Mouse (Mus musculus) embryo, embryonic 11.5 days (tissue): ENCODE data around the gene Tead1.

Experiments
- DNase-seq: peaks from one replicate; pipeline ENCODE4 v3.0.0-alpha.2; 2012; ENCODE audit warnings: low read depth, low spot score

Tead1 gene

GRCm38 (mm10) chr7:112855419-112855818 lies 176.3 kb downstream of the Tead1 start:
- no peak for DNase-seq

- DNase-seq = no peak
Measured at GRCm38 (mm10) chr7:112856121-112856571, 177.0 kb downstream of the Tead1 start.

GRCm38 (mm10) chr7:112856583-112856982 lies 177.5 kb downstream of the Tead1 start:
- no peak for DNase-seq

- DNase-seq = no peak
Measured at GRCm38 (mm10) chr7:112859887-112860286, 180.8 kb downstream of the Tead1 start.

- no peak for DNase-seq
Measured at GRCm38 (mm10) chr7:112862086-112862485, 183.0 kb downstream of the Tead1 start.

- no peak for DNase-seq
Measured at GRCm38 (mm10) chr7:112864188-112864587, 185.1 kb downstream of the Tead1 start.

GRCm38 (mm10) chr7:112865739-112866138 lies 186.6 kb downstream of the Tead1 start:
- no peak for DNase-seq

GRCm38 (mm10) chr7:112868551-112869465 lies 189.7 kb downstream of the Tead1 start:
- DNase-seq = peak; percentile 58

GRCm38 (mm10) chr7:112871752-112872151 lies 192.6 kb downstream of the Tead1 start:
- DNase-seq = no peak

GRCm38 (mm10) chr7:112872435-112873196 lies 193.5 kb downstream of the Tead1 start:
- DNase-seq = no peak

- no peak for DNase-seq
Measured at GRCm38 (mm10) chr7:112876128-112876527, 197.0 kb downstream of the Tead1 start.

- peak; percentile 20 for DNase-seq
Measured at GRCm38 (mm10) chr7:112883791-112884274, 204.7 kb downstream of the Tead1 start.

GRCm38 (mm10) chr7:112885546-112885945 lies 206.4 kb downstream of the Tead1 start:
- DNase-seq = no peak

- no peak for DNase-seq
Measured at GRCm38 (mm10) chr7:112891883-112892282, 212.8 kb downstream of the Tead1 start.

GRCm38 (mm10) chr7:112892595-112892994 lies 213.5 kb downstream of the Tead1 start:
- no peak for DNase-seq

GRCm38 (mm10) chr7:112896363-112896762 lies 217.2 kb downstream of the Tead1 start:
- DNase-seq = no peak

GRCm38 (mm10) chr7:112901710-112902109 lies 222.6 kb downstream of the Tead1 start:
- no peak for DNase-seq

GRCm38 (mm10) chr7:112906848-112907247 lies 227.7 kb downstream of the Tead1 start:
- DNase-seq = no peak

GRCm38 (mm10) chr7:112907468-112907867 lies 228.3 kb downstream of the Tead1 start:
- DNase-seq = no peak

GRCm38 (mm10) chr7:112909164-112909563 lies 230.0 kb downstream of the Tead1 start:
- no peak for DNase-seq

- DNase-seq = no peak
Measured at GRCm38 (mm10) chr7:112912969-112913368, 233.9 kb downstream of the Tead1 start.

GRCm38 (mm10) chr7:112915571-112915970 lies 236.5 kb downstream of the Tead1 start:
- DNase-seq = no peak
